Mouse (Mus musculus) stomach, embryonic 16.5 days (tissue): Measurements from ENCODE around the gene Sass6. TPM values are rescaled to one million over a fixed set of nuclear protein-coding genes. Genes with fewer than 3 reads are reported as not detected.

Experiments
- ATAC-seq: fragments of 200-750 bp; cut with Nextera tagmentation; 2 replicates; pipeline ENCODE4 v1.8.0; 2017; ENCODE audit warnings: moderate number of reproducible peaks, moderate TSS enrichment; ENCODE audit not compliant: insufficient read depth, low FRiP score
- H3K27ac ChIP-seq: fragments of 300-500 bp; sonication (generic); 2 replicates; pipeline ENCODE4 v1.5.1; 2014; ENCODE audit warnings: low read length
- H3K27me3 ChIP-seq: fragments of 300-500 bp; sonication (generic); 2 replicates; pipeline ENCODE4 v1.6.1; 2014; ENCODE audit warnings: low read length, control low read depth, mixed read lengths; ENCODE audit not compliant: control insufficient read depth, insufficient read depth
- H3K36me3 ChIP-seq: fragments of 300-500 bp; sonication (generic); 2 replicates; pipeline ENCODE4 v1.6.1; 2014; ENCODE audit warnings: low read length; ENCODE audit not compliant: control insufficient read depth, insufficient read depth
- H3K4me1 ChIP-seq: fragments of 300-500 bp; sonication (generic); 2 replicates; pipeline ENCODE4 v1.6.1; 2014; ENCODE audit warnings: low read length, control low read depth, mixed read lengths; ENCODE audit not compliant: control insufficient read depth, insufficient read depth
- H3K4me2 ChIP-seq: fragments of 300-500 bp; sonication (generic); 2 replicates; pipeline ENCODE4 v1.6.1; 2014; ENCODE audit warnings: low read depth, low read length, mixed read lengths
- H3K4me3 ChIP-seq: fragments of 300-500 bp; sonication (generic); replicated peaks from 2 replicates; pipeline ENCODE4 v1.5.1; 2014; ENCODE audit warnings: mild to moderate bottlenecking, low read length
- H3K9ac ChIP-seq: fragments of 300-500 bp; sonication (generic); 2 replicates; pipeline ENCODE4 v1.6.1; 2014; ENCODE audit warnings: low read length
- H3K9me3 ChIP-seq: fragments of 300-500 bp; sonication (generic); replicated peaks from 2 replicates; pipeline ENCODE4 v1.6.1; 2016; ENCODE audit warnings: low read length, control low read depth; ENCODE audit not compliant: control insufficient read depth
- WGBS: fragments of 180-500 bp; shearing (Covaris S2); extraction: QIAGEN DNeasy Blood & Tissue Kit; methylation state at CpG from one replicate; pipeline ENCODE4 v1.1.7; 2014; 5-methylcytosine and 5-hydroxymethylcytosine counted together
- polyA plus RNA-seq: library from polyadenylated mRNA; unstranded; fragments of >200 nt; fragmentation: Nextera tagmentation; extraction: Ambion mirVana; gene quantifications from 2 replicates; pipeline ENCODE4 v1.2.1, GENCODE M21; 2015

Sass6 gene
- polyA plus RNA-seq, 1 experiment from 2014 or later = 16.5 TPM

GRCm38 (mm10) chr3:116638572-116638971 is 43.8 kb downstream of the Sass6 start:
- no peak overlapping the region for H3K4me3 ChIP-seq
- H3K27me3 ChIP-seq = no peaks in the 10 kb centered on the region
- 83% methylated on average over 7 of the region's 7 CpGs for WGBS
- H3K4me2 ChIP-seq = no peak overlapping the region
- no peak overlapping the region for H3K27ac ChIP-seq
- no peaks in the 10 kb centered on the region for H3K9me3 ChIP-seq
- H3K9ac ChIP-seq = no peak overlapping the region
- peaks cover 19% of the 10 kb centered on the region for H3K36me3 ChIP-seq
- H3K4me1 ChIP-seq = no peaks in the 10 kb centered on the region
- ATAC-seq = no peak

GRCm38 (mm10) chr3:116640024-116640423 is 45.2 kb downstream of the Sass6 start:
- no peaks in the 10 kb centered on the region for H3K9me3 ChIP-seq
- no peak for ATAC-seq
- no peaks in the 10 kb centered on the region for H3K4me1 ChIP-seq
- no peak overlapping the region for H3K9ac ChIP-seq
- H3K4me2 ChIP-seq = no peak overlapping the region
- H3K36me3 ChIP-seq = peaks cover 15% of the 10 kb centered on the region; the same call in 1 of the 2 replicates
- WGBS = 70% methylated on average over 1 of the region's 1 CpGs
- H3K27ac ChIP-seq = no peak overlapping the region
- no peak overlapping the region for H3K4me3 ChIP-seq
- H3K27me3 ChIP-seq = no peaks in the 10 kb centered on the region

GRCm38 (mm10) chr3:116641811-116642371 is 47.1 kb downstream of the Sass6 start:
- peaks cover 16% of the 10 kb centered on the region; the same call in 1 of the 2 replicates for H3K36me3 ChIP-seq
- no peaks in the 10 kb centered on the region for H3K9me3 ChIP-seq
- WGBS = 91% methylated on average over 6 of the region's 6 CpGs
- H3K27me3 ChIP-seq = no peaks in the 10 kb centered on the region
- H3K9ac ChIP-seq = no peak overlapping the region
- no peaks in the 10 kb centered on the region for H3K4me1 ChIP-seq
- no peak for ATAC-seq
- no peak overlapping the region for H3K4me2 ChIP-seq
- H3K4me3 ChIP-seq = no peak overlapping the region
- no peak overlapping the region for H3K27ac ChIP-seq

- Histone ChIP-seq H3K27me3 (no peaks in the 10 kb centered on the region), H3K9me3 (no peaks in the 10 kb centered on the region), H3K36me3 (peaks cover 16% of the 10 kb centered on the region; the same call in 1 of the 2 replicates), H3K4me3 (no peak overlapping the region), H3K4me2 (no peak overlapping the region), H3K4me1 (no peaks in the 10 kb centered on the region), H3K27ac (no peak overlapping the region), H3K9ac (no peak overlapping the region)
- ATAC-seq = no peak
- WGBS = 84% methylated on average over 2 of the region's 2 CpGs
Measured at GRCm38 (mm10) chr3:116642373-116642772, 47.6 kb downstream of the Sass6 start.

- Histone ChIP-seq H3K9ac (no peak overlapping the region), H3K4me1 (no peaks in the 10 kb centered on the region), H3K27ac (no peak overlapping the region), H3K4me3 (no peak overlapping the region), H3K9me3 (no peaks in the 10 kb centered on the region), H3K27me3 (no peaks in the 10 kb centered on the region), H3K36me3 (peaks cover 11% of the 10 kb centered on the region; the same call in 1 of the 2 replicates), H3K4me2 (no peak overlapping the region)
- ATAC-seq = no peak
- 87% methylated on average over 1 of the region's 1 CpGs for WGBS
Measured at GRCm38 (mm10) chr3:116646387-116646786, 51.6 kb downstream of the Sass6 start.

GRCm38 (mm10) chr3:116648805-116649204 is 54.0 kb downstream of the Sass6 start:
- Histone ChIP-seq H3K4me3 (no peak overlapping the region), H3K27me3 (no peaks in the 10 kb centered on the region), H3K36me3 (peaks cover 5% of the 10 kb centered on the region; the same call in 1 of the 2 replicates), H3K9ac (no peak overlapping the region), H3K9me3 (no peaks in the 10 kb centered on the region), H3K27ac (no peak overlapping the region), H3K4me1 (peaks cover 5% of the 10 kb centered on the region; the same call in 1 of the 2 replicates), H3K4me2 (no peak overlapping the region)
- WGBS = 89% methylated on average over 7 of the region's 7 CpGs
- ATAC-seq = no peak

- H3K36me3 ChIP-seq = peaks cover 5% of the 10 kb centered on the region; the same call in 1 of the 2 replicates
- no peak overlapping the region for H3K4me2 ChIP-seq
- no peak for ATAC-seq
- no peaks in the 10 kb centered on the region for H3K9me3 ChIP-seq
- H3K27me3 ChIP-seq = no peaks in the 10 kb centered on the region
- no peak overlapping the region for H3K9ac ChIP-seq
- H3K4me3 ChIP-seq = no peak overlapping the region
- WGBS = 95% methylated on average over 9 of the region's 9 CpGs
- H3K27ac ChIP-seq = no peak overlapping the region
- peaks cover 6% of the 10 kb centered on the region; the same call in 1 of the 2 replicates for H3K4me1 ChIP-seq
Measured at GRCm38 (mm10) chr3:116650698-116651097, 55.9 kb downstream of the Sass6 start.

- Histone ChIP-seq H3K4me1 (peaks cover 6% of the 10 kb centered on the region; the same call in 1 of the 2 replicates), H3K27ac (no peak overlapping the region), H3K36me3 (no peaks in the 10 kb centered on the region), H3K4me3 (no peak overlapping the region), H3K9me3 (no peaks in the 10 kb centered on the region), H3K9ac (no peak overlapping the region), H3K27me3 (no peaks in the 10 kb centered on the region), H3K4me2 (no peak overlapping the region)
- ATAC-seq = no peak
- 61% methylated on average over 3 of the region's 3 CpGs for WGBS
Measured at GRCm38 (mm10) chr3:116652033-116652446, 57.3 kb downstream of the Sass6 start.

GRCm38 (mm10) chr3:116653278-116653945 is 58.6 kb downstream of the Sass6 start:
- H3K27ac ChIP-seq = no peak overlapping the region
- H3K4me1 ChIP-seq = peaks cover 6% of the 10 kb centered on the region; the same call in 1 of the 2 replicates
- WGBS = 67% methylated on average over 5 of the region's 5 CpGs
- no peak for ATAC-seq
- H3K4me2 ChIP-seq = no peak overlapping the region
- H3K27me3 ChIP-seq = no peaks in the 10 kb centered on the region
- no peaks in the 10 kb centered on the region for H3K9me3 ChIP-seq
- no peak overlapping the region for H3K4me3 ChIP-seq
- no peaks in the 10 kb centered on the region for H3K36me3 ChIP-seq
- no peak overlapping the region for H3K9ac ChIP-seq
